Mouse (Mus musculus): ENCODE results near the gene Rph3al. TPM values are rescaled to one million over a fixed set of nuclear protein-coding genes. Genes with fewer than 3 reads are reported as not detected.

Rph3al gene
- polyA plus RNA-seq, 1 experiment from 2014 or later: 4.9 TPM

- Histone ChIP-seq H3K9ac (ENCODE audit: low read depth, low read length) (no peak overlapping the region), H3K9me3 (replicated peaks; ENCODE audit: control insufficient read depth, low read length, poor library complexity, severe bottlenecking) (no peaks in the 10 kb centered on the region), H3K4me1 (ENCODE audit: control insufficient read depth, insufficient read depth, low read length) (no peaks in the 10 kb centered on the region), H3K36me3 (ENCODE audit: control insufficient read depth, insufficient read depth, low read length) (no peaks in the 10 kb centered on the region), H3K27ac (ENCODE audit: low read length) (no peak overlapping the region), H3K4me2 (ENCODE audit: low read length) (no peak overlapping the region), H3K27me3 (ENCODE audit: control insufficient read depth, insufficient read depth, low read depth, low read length) (no peaks in the 10 kb centered on the region), H3K4me3 (ENCODE audit: low read depth, low read length) (no peak overlapping the region)
- 93% methylated on average over 17 of the region's 17 CpGs for WGBS
- no peak for ATAC-seq
Observed at GRCm38 (mm10) chr11:75957124-75957832, 19.0 kb upstream of the Rph3al start.

- Histone ChIP-seq H3K27me3 (ENCODE audit: control insufficient read depth, insufficient read depth, low read depth, low read length) (no peaks in the 10 kb centered on the region), H3K9me3 (replicated peaks; ENCODE audit: control insufficient read depth, low read length, poor library complexity, severe bottlenecking) (no peaks in the 10 kb centered on the region), H3K4me3 (ENCODE audit: low read depth, low read length) (no peak overlapping the region), H3K4me1 (ENCODE audit: control insufficient read depth, insufficient read depth, low read length) (no peaks in the 10 kb centered on the region), H3K4me2 (ENCODE audit: low read length) (no peak overlapping the region), H3K36me3 (ENCODE audit: control insufficient read depth, insufficient read depth, low read length) (no peaks in the 10 kb centered on the region), H3K9ac (ENCODE audit: low read depth, low read length) (no peak overlapping the region), H3K27ac (ENCODE audit: low read length) (no peak overlapping the region)
- WGBS: 75% methylated on average over 8 of the region's 8 CpGs
- no peak for ATAC-seq
Observed at GRCm38 (mm10) chr11:75956651-75957050, 18.4 kb upstream of the Rph3al start.

DNA sequence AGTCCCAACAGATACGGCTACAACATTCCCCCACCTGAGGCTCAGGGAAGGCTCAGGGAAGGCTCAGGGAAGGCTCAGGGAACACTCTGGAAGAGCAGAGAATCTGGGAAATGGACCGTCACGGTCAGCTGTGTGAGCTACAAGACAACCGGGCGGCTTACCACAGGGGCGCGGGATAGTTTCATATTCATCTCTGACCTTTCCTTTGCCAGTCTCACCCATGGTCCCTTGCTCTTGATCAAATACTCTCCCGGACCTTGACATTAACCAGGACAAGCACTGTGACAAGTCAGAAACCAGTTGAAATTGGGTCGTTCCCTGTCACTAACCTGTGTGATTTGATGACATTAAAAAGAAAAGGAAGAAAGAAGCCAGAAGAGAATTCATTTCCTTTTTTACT is 16.7 kb upstream of the Rph3al start:
- Histone ChIP-seq H3K27me3 (ENCODE audit: control insufficient read depth, insufficient read depth, low read depth, low read length) (no peaks in the 10 kb centered on the region), H3K4me1 (ENCODE audit: control insufficient read depth, insufficient read depth, low read length) (no peaks in the 10 kb centered on the region), H3K9me3 (replicated peaks; ENCODE audit: control insufficient read depth, low read length, poor library complexity, severe bottlenecking) (no peaks in the 10 kb centered on the region), H3K9ac (ENCODE audit: low read depth, low read length) (no peak overlapping the region), H3K4me3 (ENCODE audit: low read depth, low read length) (no peak overlapping the region), H3K27ac (ENCODE audit: low read length) (no peak overlapping the region), H3K36me3 (ENCODE audit: control insufficient read depth, insufficient read depth, low read length) (no peaks in the 10 kb centered on the region), H3K4me2 (ENCODE audit: low read length) (no peak overlapping the region)
- WGBS: 91% methylated on average over 9 of the region's 9 CpGs
- no peak for ATAC-seq

- 84% methylated on average over 5 of the region's 5 CpGs for WGBS
- Histone ChIP-seq H3K4me3 (ENCODE audit: low read depth, low read length) (no peak overlapping the region), H3K4me2 (ENCODE audit: low read length) (no peak overlapping the region)
Observed at GRCm38 (mm10) chr11:75951895-75952294, 13.7 kb upstream of the Rph3al start.

DNA sequence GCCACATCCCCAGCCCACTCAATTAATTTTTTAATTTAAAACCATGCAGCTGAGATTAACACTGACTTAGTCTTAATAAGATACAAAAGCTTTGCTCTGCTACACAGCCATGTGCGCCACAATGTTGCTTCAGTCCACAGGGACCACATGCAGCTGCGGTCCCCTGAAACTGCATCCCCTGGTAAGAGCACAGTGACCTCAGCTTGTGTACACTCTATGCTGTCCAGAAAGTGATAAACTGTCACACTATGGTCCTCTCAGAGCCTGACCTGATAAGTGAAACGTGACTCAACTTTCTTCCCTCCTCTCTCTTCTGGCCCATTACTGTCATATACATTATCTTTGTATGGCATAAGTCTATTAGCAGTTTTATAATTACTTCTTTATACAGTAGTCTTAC is 12.2 kb upstream of the Rph3al start:
- Histone ChIP-seq H3K4me1 (ENCODE audit: control insufficient read depth, insufficient read depth, low read length) (peaks cover 22% of the 10 kb centered on the region), H3K4me2 (ENCODE audit: low read length) (no peak overlapping the region), H3K27me3 (ENCODE audit: control insufficient read depth, insufficient read depth, low read depth, low read length) (no peaks in the 10 kb centered on the region), H3K36me3 (ENCODE audit: control insufficient read depth, insufficient read depth, low read length) (no peaks in the 10 kb centered on the region), H3K9ac (ENCODE audit: low read depth, low read length) (no peak overlapping the region), H3K4me3 (ENCODE audit: low read depth, low read length) (no peak overlapping the region), H3K27ac (ENCODE audit: low read length) (no peak overlapping the region), H3K9me3 (replicated peaks; ENCODE audit: control insufficient read depth, low read length, poor library complexity, severe bottlenecking) (no peaks in the 10 kb centered on the region)
- no peak for ATAC-seq
- WGBS: 62% methylated on average over 3 of the region's 3 CpGs

More at GRCm38 (mm10) chr11:75951895-75952294, 13.7 kb upstream of the Rph3al start:
- H3K9me3 ChIP-seq (replicated peaks; ENCODE audit: control insufficient read depth, low read length, poor library complexity, severe bottlenecking): no peaks in the 10 kb centered on the region
- H3K9ac ChIP-seq (ENCODE audit: low read depth, low read length): no peak overlapping the region
- no peaks in the 10 kb centered on the region for H3K36me3 ChIP-seq (ENCODE audit: control insufficient read depth, insufficient read depth, low read length)
- no peak overlapping the region for H3K27ac ChIP-seq (ENCODE audit: low read length)
- ATAC-seq: no peak
- no peaks in the 10 kb centered on the region for H3K27me3 ChIP-seq (ENCODE audit: control insufficient read depth, insufficient read depth, low read depth, low read length)
- peaks cover 10% of the 10 kb centered on the region for H3K4me1 ChIP-seq (ENCODE audit: control insufficient read depth, insufficient read depth, low read length)

- H3K27ac ChIP-seq (ENCODE audit: low read length): no peak overlapping the region
- H3K4me3 ChIP-seq (ENCODE audit: low read depth, low read length): no peak overlapping the region
- 67% methylated on average over 3 of the region's 3 CpGs for WGBS
- H3K9ac ChIP-seq (ENCODE audit: low read depth, low read length): no peak overlapping the region
- H3K9me3 ChIP-seq (replicated peaks; ENCODE audit: control insufficient read depth, low read length, poor library complexity, severe bottlenecking): no peaks in the 10 kb centered on the region
- no peak overlapping the region for H3K4me2 ChIP-seq (ENCODE audit: low read length)
- H3K27me3 ChIP-seq (ENCODE audit: control insufficient read depth, insufficient read depth, low read depth, low read length): no peaks in the 10 kb centered on the region
- H3K36me3 ChIP-seq (ENCODE audit: control insufficient read depth, insufficient read depth, low read length): no peaks in the 10 kb centered on the region
- no peak for ATAC-seq
- peaks cover 22% of the 10 kb centered on the region for H3K4me1 ChIP-seq (ENCODE audit: control insufficient read depth, insufficient read depth, low read length)
Observed at GRCm38 (mm10) chr11:75948789-75949188, 10.6 kb upstream of the Rph3al start.

- Histone ChIP-seq H3K4me3 (ENCODE audit: low read depth, low read length) (no peak overlapping the region), H3K27ac (ENCODE audit: low read length) (peak overlapping the region; percentile 71), H3K9ac (ENCODE audit: low read depth, low read length) (no peak overlapping the region), H3K4me1 (ENCODE audit: control insufficient read depth, insufficient read depth, low read length) (peaks cover 22% of the 10 kb centered on the region), H3K27me3 (ENCODE audit: control insufficient read depth, insufficient read depth, low read depth, low read length) (no peaks in the 10 kb centered on the region), H3K36me3 (ENCODE audit: control insufficient read depth, insufficient read depth, low read length) (no peaks in the 10 kb centered on the region), H3K9me3 (replicated peaks; ENCODE audit: control insufficient read depth, low read length, poor library complexity, severe bottlenecking) (peaks cover 3% of the 10 kb centered on the region; the same call in 1 of the 2 replicates), H3K4me2 (ENCODE audit: low read length) (no peak overlapping the region)
- 37% methylated on average over 5 of the region's 5 CpGs for WGBS
- no peak for ATAC-seq
Observed at GRCm38 (mm10) chr11:75947223-75947622, 9.0 kb upstream of the Rph3al start.

DNA sequence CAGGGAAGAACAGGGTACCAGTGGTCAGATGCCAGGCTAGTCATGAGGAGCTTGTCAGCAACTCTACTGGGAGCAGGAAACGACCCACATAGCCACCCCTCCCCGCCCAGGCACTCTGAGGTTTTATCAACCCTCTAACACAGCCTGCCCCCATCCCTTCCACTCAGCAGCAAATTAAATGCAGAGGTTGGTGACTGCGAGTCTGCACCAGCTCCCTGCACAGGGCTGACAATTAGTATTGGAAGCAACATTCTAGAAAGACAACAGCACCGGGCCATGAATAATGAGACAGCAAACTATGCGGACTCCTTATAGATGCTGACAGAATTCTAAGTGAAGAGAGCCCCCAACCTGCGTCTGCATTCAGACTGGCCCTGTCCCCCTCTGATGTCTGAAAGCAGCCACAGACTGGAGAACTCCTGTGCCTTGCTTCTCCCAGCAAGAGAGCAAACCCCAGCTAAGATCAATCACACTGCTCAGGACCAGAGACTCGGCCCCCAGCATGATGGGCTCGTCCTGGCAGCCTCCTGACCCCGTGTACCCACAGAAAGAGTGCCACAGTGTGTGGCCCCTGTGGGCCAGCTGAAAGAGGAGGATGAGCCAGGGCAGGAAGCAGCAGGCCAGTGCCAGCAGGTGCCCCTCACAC is 7.7 kb upstream of the Rph3al start:
- Histone ChIP-seq H3K4me2 (ENCODE audit: low read length) (no peak overlapping the region), H3K9me3 (replicated peaks; ENCODE audit: control insufficient read depth, low read length, poor library complexity, severe bottlenecking) (peaks cover 3% of the 10 kb centered on the region; the same call in 1 of the 2 replicates), H3K9ac (ENCODE audit: low read depth, low read length) (peak overlapping the region; percentile 48), H3K27ac (ENCODE audit: low read length) (peak overlapping the region; percentile 71), H3K4me3 (ENCODE audit: low read depth, low read length) (no peak overlapping the region), H3K36me3 (ENCODE audit: control insufficient read depth, insufficient read depth, low read length) (no peaks in the 10 kb centered on the region), H3K4me1 (ENCODE audit: control insufficient read depth, insufficient read depth, low read length) (peaks cover 22% of the 10 kb centered on the region), H3K27me3 (ENCODE audit: control insufficient read depth, insufficient read depth, low read depth, low read length) (no peaks in the 10 kb centered on the region)
- 5% methylated on average over 9 of the region's 9 CpGs for WGBS
- peak; percentile 66 for ATAC-seq

GRCm38 (mm10) chr11:75937370-75937871 is 808 bp downstream of the Rph3al start:
- no peak; the same call in 1 of the 2 replicates for ATAC-seq
- Histone ChIP-seq H3K36me3 (ENCODE audit: control insufficient read depth, insufficient read depth, low read length) (no peaks in the 10 kb centered on the region), H3K4me3 (ENCODE audit: low read depth, low read length) (no peak overlapping the region), H3K9ac (ENCODE audit: low read depth, low read length) (no peak overlapping the region), H3K27me3 (ENCODE audit: control insufficient read depth, insufficient read depth, low read depth, low read length) (no peaks in the 10 kb centered on the region), H3K4me2 (ENCODE audit: low read length) (no peak overlapping the region), H3K27ac (ENCODE audit: low read length) (no peak overlapping the region; the same call in 1 of the 2 replicates), H3K9me3 (replicated peaks; ENCODE audit: control insufficient read depth, low read length, poor library complexity, severe bottlenecking) (no peaks in the 10 kb centered on the region), H3K4me1 (ENCODE audit: control insufficient read depth, insufficient read depth, low read length) (peaks cover 6% of the 10 kb centered on the region; the same call in 1 of the 2 replicates)
- WGBS: 41% methylated on average over 6 of the region's 6 CpGs

Measured in midbrain, embryonic 16.5 days (tissue).